Mouse (Mus musculus) cerebellum, adult 2 months (tissue): ENCODE measurements around the gene Pheta2. TPM values are rescaled to one million over a fixed set of nuclear protein-coding genes. Genes with fewer than 3 reads are reported as not detected.
A peak's percentile ranks its signal among the peaks of the same experiment; 100 is the strongest.

Experiments used
- DNase-seq, 2 experiments: peaks; one replicate each; pipeline ENCODE4 v3.0.0; 2021
- H3K27ac ChIP-seq: fragments of 200-500 bp; 2 replicates; pipeline ENCODE4 v1.5.1; 2012; ENCODE audit warnings: low read length, control low read depth, inconsistent platforms; ENCODE audit not compliant: insufficient read depth
- H3K27me3 ChIP-seq: fragments of 200-500 bp; 2 replicates; pipeline ENCODE4 v1.6.1; 2012; ENCODE audit warnings: inconsistent platforms, mild to moderate bottlenecking, low read length, moderate library complexity; ENCODE audit not compliant: control insufficient read depth, insufficient read depth
- H3K4me1 ChIP-seq: fragments of 200-500 bp; 2 replicates; pipeline ENCODE4 v1.6.1; 2011; ENCODE audit warnings: low read length; ENCODE audit not compliant: control insufficient read depth, insufficient read depth
- H3K4me3 ChIP-seq: fragments of 200-500 bp; replicated peaks from 2 replicates; pipeline ENCODE3; 2011; ENCODE audit warnings: mild to moderate bottlenecking, low read depth, low read length, control low read depth; ENCODE audit not compliant: insufficient read depth
- CTCF ChIP-seq: fragments of 200-500 bp; IDR thresholded peaks from 2 replicates; pipeline ENCODE4 v1.5.1; 2011; ENCODE audit warnings: low read depth, mild to moderate bottlenecking, control low read depth, low read length, moderate library complexity, borderline replicate concordance; ENCODE audit not compliant: insufficient read depth
- POLR2A ChIP-seq: fragments of 200-500 bp; IDR thresholded peaks from 2 replicates; pipeline ENCODE4 v1.6.1; 2011; ENCODE audit warnings: low read length, control low read depth, borderline replicate concordance; ENCODE audit not compliant: insufficient read depth
- WGBS: fragments of 180-500 bp; shearing (Covaris S2); methylation state at CpG from one replicate; pipeline ENCODE4 v1.1.7; 2018; 5-methylcytosine and 5-hydroxymethylcytosine counted together
- polyA plus RNA-seq: library from polyadenylated mRNA; depleted of rRNA; stranded (reverse); fragments of >200 nt; gene quantifications from 2 replicates; pipeline ENCODE4 v1.2.3, GENCODE M21; 2012; rRNA removed

Gene Pheta2
- polyA plus RNA-seq: 0.13 and 0.16 TPM in 2 replicates

GRCm38 (mm10) chr15:82338593-82339112 is at the start of gene Pheta2, which contains the start of the genes Naga and Smdt1:
Gene Pheta2 (plus strand): TSS chr15:82338942.
Gene Naga (minus strand): TSS chr15:82338925.
Gene Smdt1 (plus strand): TSS chr15:82338959.
- H3K4me1 ChIP-seq: peaks cover 17% of the 10 kb centered on the region
- under 1% methylated on average over 41 of the region's 41 CpGs for WGBS
- no peak within 1 kb of the TSS for H3K27ac ChIP-seq
- TF ChIP-seq POLR2A (peak; percentile 38; the same call in 1 of the 2 replicates), CTCF (no peak)
- DNase-seq: peak; percentile 97
- H3K4me3 ChIP-seq: peak within 1 kb of the TSS; percentile 80
- no peaks in the 10 kb centered on the region for H3K27me3 ChIP-seq

DNA sequence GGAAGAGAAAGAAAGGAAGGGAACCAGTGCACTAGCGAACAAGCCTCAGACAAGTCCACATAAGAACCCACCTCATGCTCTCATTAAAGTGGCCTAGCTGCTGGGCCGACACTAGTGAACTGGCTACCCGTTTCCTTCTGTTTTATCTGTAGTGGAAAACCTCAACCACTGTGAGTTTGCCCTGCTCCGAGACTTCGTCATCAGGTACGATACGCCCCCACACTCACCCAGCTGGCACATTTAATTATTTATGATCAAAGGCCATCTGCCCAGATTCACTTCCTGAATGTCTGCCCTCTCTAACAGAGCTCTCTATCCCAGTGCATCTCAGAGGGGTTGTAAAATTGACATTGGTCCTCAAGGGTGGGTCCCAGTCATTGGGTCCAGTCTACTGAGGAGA is 48.5 kb upstream of the Pheta2 start:
- DNase-seq: no peak
- H3K4me1 ChIP-seq: peaks cover 14% of the 10 kb centered on the region
- TF ChIP-seq POLR2A: no peak
- no peak for TF ChIP-seq CTCF
- WGBS: 44% methylated on average over 7 of the region's 7 CpGs
- no peaks in the 10 kb centered on the region for H3K27me3 ChIP-seq
- no peak overlapping the region for H3K27ac ChIP-seq
- H3K4me3 ChIP-seq: no peak overlapping the region

- no peak for DNase-seq
- no peaks in the 10 kb centered on the region for H3K27me3 ChIP-seq
Observed at GRCm38 (mm10) chr15:82292851-82293250, 45.9 kb upstream of the Pheta2 start.

DNA sequence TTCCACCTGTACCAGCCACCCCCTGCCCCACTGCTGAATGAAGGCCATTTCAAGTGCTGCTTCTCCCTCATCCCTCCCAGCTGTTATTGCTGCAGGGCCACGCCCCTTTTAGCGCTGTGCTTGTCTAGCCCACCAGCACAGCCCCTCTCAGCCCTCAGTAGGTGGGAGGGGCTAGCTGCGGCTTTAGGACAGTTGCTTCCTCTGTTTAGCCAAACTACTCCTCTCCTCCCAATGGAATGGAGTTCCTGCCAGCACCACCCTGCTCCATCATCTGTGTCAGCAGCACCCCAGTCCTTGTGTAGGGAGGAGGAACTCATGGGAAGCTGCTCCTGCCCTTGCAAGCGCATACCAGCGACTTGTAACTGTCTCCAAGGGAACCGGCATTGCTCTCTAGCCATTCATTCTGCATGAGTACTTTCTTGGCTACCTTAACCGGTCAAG is 45.5 kb upstream of the Pheta2 start:
- TF ChIP-seq CTCF: no peak
- TF ChIP-seq POLR2A: no peak
- DNase-seq: peak in 1 of 2 experiments; percentile 32
- 12% methylated on average over 7 of the region's 7 CpGs for WGBS
- Histone ChIP-seq H3K4me1 (peaks cover 10% of the 10 kb centered on the region), H3K27me3 (no peaks in the 10 kb centered on the region), H3K27ac (no peak overlapping the region), H3K4me3 (no peak overlapping the region)

More at GRCm38 (mm10) chr15:82292851-82293250, 45.9 kb upstream of the Pheta2 start:
- Histone ChIP-seq H3K4me3 (no peak overlapping the region), H3K4me1 (peaks cover 10% of the 10 kb centered on the region), H3K27ac (no peak overlapping the region)
- TF ChIP-seq CTCF: no peak
- TF ChIP-seq POLR2A: no peak
- 15% methylated on average over 5 of the region's 5 CpGs for WGBS

- TF ChIP-seq CTCF: peak; percentile 43; the same call in 1 of the 2 replicates
- 0 out of 2 replicates have a peak, but pooled peaks have one; percentile 14 for TF ChIP-seq POLR2A
- no peaks in the 10 kb centered on the region for H3K27me3 ChIP-seq
- H3K4me1 ChIP-seq: peaks cover 10% of the 10 kb centered on the region
- peak; percentile 27 to 34 for DNase-seq
- 7% methylated on average over 8 of the region's 8 CpGs for WGBS
- no peak overlapping the region for H3K4me3 ChIP-seq
- no peak overlapping the region for H3K27ac ChIP-seq
Observed at GRCm38 (mm10) chr15:82294059-82294458, 44.7 kb upstream of the Pheta2 start.

DNA sequence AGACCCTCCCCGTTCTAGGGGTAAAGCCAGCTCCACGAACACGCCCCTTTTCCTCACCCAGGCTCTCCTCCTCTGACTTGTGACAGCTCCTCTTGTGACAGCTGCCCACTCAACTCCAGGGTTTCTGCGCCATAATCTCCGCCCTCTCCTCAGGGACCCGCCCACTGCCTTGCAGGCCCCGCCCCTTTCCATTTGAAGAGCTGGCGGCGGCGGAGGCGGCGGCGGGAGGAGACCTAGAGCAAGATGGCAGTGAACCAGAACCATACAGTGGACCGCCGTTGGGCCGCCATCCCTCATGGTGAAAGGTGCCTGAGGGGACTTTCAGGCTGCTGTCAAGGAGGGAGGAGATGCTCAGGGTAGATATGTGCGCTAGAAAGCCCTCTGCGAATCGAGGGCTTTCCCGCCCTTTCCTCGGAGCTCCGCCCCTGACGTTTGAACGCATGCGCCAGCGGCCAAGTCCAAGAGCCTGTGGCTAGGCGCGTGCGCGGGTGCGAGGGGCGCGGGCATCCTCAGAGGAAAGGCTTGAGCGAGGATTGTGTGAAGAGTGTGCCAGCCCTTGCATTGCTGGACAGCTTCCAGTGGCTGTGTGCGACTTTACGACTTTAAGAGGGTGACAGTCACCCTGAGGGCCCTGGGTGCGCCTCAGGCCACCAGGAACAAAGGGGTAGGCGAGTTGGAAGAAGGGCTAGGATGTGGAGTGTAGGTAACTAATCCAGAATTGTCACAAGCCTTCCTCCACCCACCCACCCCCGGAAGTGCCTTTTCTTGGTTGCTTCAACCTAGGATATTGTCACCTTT is 39.8 kb upstream of the Pheta2 start, which contains the start of gene Wbp2nl:
Wbp2nl (plus strand) TSS at position 191 of the 798 bp plus-strand sequence.
- peaks cover 5% of the 10 kb centered on the region; the same call in 1 of the 2 replicates for H3K4me1 ChIP-seq
- 63% methylated on average over 39 of the region's 39 CpGs for WGBS
- TF ChIP-seq POLR2A: no peak
- no peak for TF ChIP-seq CTCF
- DNase-seq: no peak
- H3K27ac ChIP-seq: no peak within 1 kb of the TSS
- H3K4me3 ChIP-seq: no peak within 1 kb of the TSS
- H3K27me3 ChIP-seq: no peaks in the 10 kb centered on the region

DNA sequence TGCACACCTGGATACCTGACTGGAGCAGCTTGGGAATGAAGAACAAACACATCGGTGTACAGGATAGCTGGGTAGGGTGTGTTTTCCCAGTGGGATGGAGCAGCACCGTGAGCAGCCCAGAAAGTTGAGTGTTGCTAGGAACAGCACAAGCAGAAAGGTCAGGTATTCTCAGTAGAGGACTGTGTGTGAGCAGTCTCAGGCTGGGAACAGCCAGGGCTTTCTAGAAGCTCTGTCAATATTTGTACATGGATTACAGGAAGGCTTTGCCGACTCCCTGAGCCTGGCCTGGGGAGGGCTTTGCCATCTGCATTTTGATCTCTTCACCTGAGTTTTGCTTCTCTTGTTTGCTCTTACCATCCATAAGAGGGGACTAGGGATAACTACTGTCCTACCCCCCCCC is 31.6 kb upstream of the Pheta2 start:
- no peak for DNase-seq
- H3K27me3 ChIP-seq: no peaks in the 10 kb centered on the region; the same call in 1 of the 2 replicates
- no peak overlapping the region for H3K4me3 ChIP-seq
- TF ChIP-seq POLR2A (no peak), CTCF (no peak)
- no peaks in the 10 kb centered on the region for H3K4me1 ChIP-seq
- WGBS: 86% methylated on average over 3 of the region's 3 CpGs
- H3K27ac ChIP-seq: no peak overlapping the region
